Mouse (Mus musculus): ENCODE measurements around the gene Sema3c. TPM values are rescaled to one million over a fixed set of nuclear protein-coding genes. Genes with fewer than 3 reads are reported as not detected.

The Sema3c gene
- polyA plus RNA-seq, 1 experiment from 2014 or later: 32.8 TPM

DNA sequence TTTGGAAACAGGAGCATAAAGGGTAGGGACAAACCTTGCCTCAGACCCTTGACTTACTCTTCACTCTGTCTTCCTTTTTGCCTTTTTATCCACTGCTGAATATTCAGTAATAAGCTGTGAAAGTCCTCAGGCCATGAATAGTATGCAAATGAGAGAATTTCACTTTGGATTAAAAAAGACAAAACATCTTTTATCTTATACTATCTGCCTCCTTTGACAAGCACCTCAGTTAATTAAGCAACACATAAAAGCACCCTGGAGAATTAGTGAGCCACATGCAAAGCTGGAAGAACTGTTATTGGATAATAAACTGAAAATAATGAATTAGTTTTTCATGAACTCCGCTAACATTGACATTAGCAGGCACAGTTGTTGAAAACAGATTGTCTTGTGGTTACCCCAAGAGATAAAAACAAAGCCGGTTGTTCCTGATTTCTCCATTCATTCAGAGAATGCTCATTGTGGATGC is 8.0 kb downstream of the Sema3c start:
- Histone ChIP-seq H3K4me2 (no peak overlapping the region), H3K9me3 (replicated peaks) (no peaks in the 10 kb centered on the region), H3K4me1 (replicated peaks) (0 out of 2 replicates have a peak, but pooled peaks cover 12% of the 10 kb centered on the region), H3K27me3 (replicated peaks) (no peaks in the 10 kb centered on the region), H3K27ac (ENCODE audit: poor library complexity, severe bottlenecking) (no peak overlapping the region), H3K36me3 (no peaks in the 10 kb centered on the region), H3K4me3 (no peak overlapping the region), H3K9ac (no peak overlapping the region)
- ATAC-seq (ENCODE audit: insufficient number of reproducible peaks, low FRiP score): no peak
- 74% methylated on average over 2 of the region's 2 CpGs for WGBS

- Histone ChIP-seq H3K9me3 (replicated peaks) (no peaks in the 10 kb centered on the region), H3K36me3 (no peaks in the 10 kb centered on the region)
- WGBS: 34% methylated on average over 2 of the region's 2 CpGs
Observed at GRCm38 (mm10) chr5:17584299-17584945, 10.3 kb downstream of the Sema3c start.

DNA sequence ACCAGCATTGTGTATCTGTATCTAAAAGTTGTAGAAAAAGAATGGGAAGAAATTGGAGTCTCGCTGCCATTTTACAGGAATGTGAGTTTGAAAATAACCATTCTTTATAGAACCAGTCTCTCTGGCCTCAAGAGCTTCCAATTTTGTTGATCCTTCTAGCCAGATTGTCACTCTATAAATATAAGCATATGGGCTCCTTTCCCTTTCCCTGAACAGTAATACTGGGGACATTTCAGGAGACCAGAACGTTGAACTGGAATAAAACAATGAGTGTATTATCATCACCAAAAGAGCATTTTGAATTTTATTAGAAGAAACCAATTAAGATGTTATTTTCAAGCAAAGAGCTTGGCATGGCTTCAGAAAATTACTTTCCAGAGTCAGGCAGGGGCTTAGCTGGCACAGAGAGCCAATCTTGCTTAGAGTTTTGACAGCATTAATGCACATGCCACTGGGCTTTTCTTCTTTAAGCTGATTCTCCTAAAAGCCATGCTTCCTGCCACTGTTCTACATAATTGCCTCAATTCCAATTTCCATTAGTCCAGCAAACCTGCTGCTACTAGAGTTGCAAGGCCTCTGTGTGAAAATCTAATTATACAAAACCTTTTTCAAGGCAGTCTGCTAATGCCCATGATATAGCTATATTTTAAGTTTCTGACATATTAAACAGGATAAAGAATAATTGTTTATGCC is 12.6 kb downstream of the Sema3c start:
- WGBS: 86% methylated on average over 2 of the region's 2 CpGs
- H3K4me2 ChIP-seq: no peak overlapping the region
- ATAC-seq (ENCODE audit: insufficient number of reproducible peaks, low FRiP score): no peak
- no peak overlapping the region for H3K9ac ChIP-seq
- H3K36me3 ChIP-seq: no peaks in the 10 kb centered on the region
- no peaks in the 10 kb centered on the region for H3K9me3 ChIP-seq (replicated peaks)
- H3K4me1 ChIP-seq (replicated peaks): 0 out of 2 replicates have a peak, but pooled peaks cover 12% of the 10 kb centered on the region
- H3K27ac ChIP-seq (ENCODE audit: poor library complexity, severe bottlenecking): no peak overlapping the region
- H3K27me3 ChIP-seq (replicated peaks): no peaks in the 10 kb centered on the region
- no peak overlapping the region for H3K4me3 ChIP-seq

More at GRCm38 (mm10) chr5:17584299-17584945, 10.3 kb downstream of the Sema3c start:
- Histone ChIP-seq H3K4me3 (no peak overlapping the region), H3K27ac (ENCODE audit: poor library complexity, severe bottlenecking) (peak overlapping the region; percentile 41; the same call in 1 of the 2 replicates), H3K27me3 (replicated peaks) (no peaks in the 10 kb centered on the region), H3K4me2 (no peak overlapping the region), H3K9ac (no peak overlapping the region), H3K4me1 (replicated peaks) (0 out of 2 replicates have a peak, but pooled peaks cover 12% of the 10 kb centered on the region)
- ATAC-seq (ENCODE audit: insufficient number of reproducible peaks, low FRiP score): no peak

DNA sequence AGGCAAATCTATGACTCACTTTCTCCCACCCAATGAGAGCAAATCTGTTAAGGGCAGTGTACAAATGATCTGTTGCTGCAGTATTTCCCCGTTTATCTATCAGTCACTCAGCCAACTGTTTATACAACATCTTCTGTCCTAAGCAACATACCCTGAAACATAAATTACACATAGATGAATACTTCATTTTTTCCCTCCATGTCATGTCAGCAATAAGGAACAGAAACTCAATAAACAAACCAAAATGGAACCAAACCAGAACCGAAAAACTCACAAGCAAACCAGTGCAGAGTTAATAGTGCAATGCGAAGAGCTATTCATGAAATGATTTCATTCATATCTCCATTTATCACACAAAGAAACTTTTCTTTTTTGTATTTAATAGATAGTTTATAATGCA is 17.8 kb downstream of the Sema3c start:
- Histone ChIP-seq H3K4me3 (no peak overlapping the region), H3K36me3 (no peaks in the 10 kb centered on the region), H3K4me1 (replicated peaks) (no peaks in the 10 kb centered on the region), H3K4me2 (no peak overlapping the region), H3K9ac (no peak overlapping the region), H3K9me3 (replicated peaks) (no peaks in the 10 kb centered on the region), H3K27me3 (replicated peaks) (no peaks in the 10 kb centered on the region), H3K27ac (ENCODE audit: poor library complexity, severe bottlenecking) (no peak overlapping the region)
- WGBS: 84% methylated on average over 3 of the region's 3 CpGs
- no peak for ATAC-seq (ENCODE audit: insufficient number of reproducible peaks, low FRiP score)

GRCm38 (mm10) chr5:17601700-17602099 is 27.6 kb downstream of the Sema3c start:
- Histone ChIP-seq H3K4me1 (replicated peaks) (no peaks in the 10 kb centered on the region), H3K27me3 (replicated peaks) (no peaks in the 10 kb centered on the region), H3K36me3 (no peaks in the 10 kb centered on the region), H3K27ac (ENCODE audit: poor library complexity, severe bottlenecking) (no peak overlapping the region), H3K9me3 (replicated peaks) (no peaks in the 10 kb centered on the region), H3K4me3 (no peak overlapping the region), H3K4me2 (no peak overlapping the region), H3K9ac (no peak overlapping the region)
- WGBS: 76% methylated on average over 4 of the region's 4 CpGs
- no peak for ATAC-seq (ENCODE audit: insufficient number of reproducible peaks, low FRiP score)

GRCm38 (mm10) chr5:17620619-17621018 is 46.5 kb downstream of the Sema3c start:
- WGBS: 75% methylated on average over 2 of the region's 2 CpGs
- H3K4me2 ChIP-seq: no peak overlapping the region
- no peaks in the 10 kb centered on the region for H3K4me1 ChIP-seq (replicated peaks)
- ATAC-seq (ENCODE audit: insufficient number of reproducible peaks, low FRiP score): no peak
- H3K36me3 ChIP-seq: no peaks in the 10 kb centered on the region
- no peak overlapping the region for H3K4me3 ChIP-seq
- H3K27me3 ChIP-seq (replicated peaks): no peaks in the 10 kb centered on the region
- H3K9me3 ChIP-seq (replicated peaks): no peaks in the 10 kb centered on the region
- no peak overlapping the region for H3K27ac ChIP-seq (ENCODE audit: poor library complexity, severe bottlenecking)
- no peak overlapping the region for H3K9ac ChIP-seq

DNA sequence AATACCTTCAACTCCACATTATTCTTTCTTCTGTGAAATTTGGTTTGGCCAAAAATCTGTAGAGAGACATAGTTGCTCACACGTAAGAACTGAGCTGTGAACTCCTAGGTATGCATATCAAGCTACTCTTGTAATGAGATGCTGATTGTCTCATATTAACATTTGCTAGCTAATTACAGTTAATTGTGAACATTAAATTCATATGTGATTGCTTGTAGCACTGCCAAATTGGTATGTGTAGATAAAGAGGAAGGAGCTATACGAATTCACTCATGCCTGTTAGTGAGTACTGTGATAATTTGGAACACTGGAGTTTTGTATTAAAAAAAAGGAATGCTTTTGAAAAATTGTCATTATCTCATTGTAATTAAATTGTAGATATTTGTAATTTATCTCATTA is 48.5 kb downstream of the Sema3c start:
- Histone ChIP-seq H3K9me3 (replicated peaks) (no peaks in the 10 kb centered on the region), H3K4me1 (replicated peaks) (no peaks in the 10 kb centered on the region), H3K27me3 (replicated peaks) (no peaks in the 10 kb centered on the region), H3K4me3 (no peak overlapping the region), H3K27ac (ENCODE audit: poor library complexity, severe bottlenecking) (no peak overlapping the region), H3K9ac (no peak overlapping the region), H3K36me3 (no peaks in the 10 kb centered on the region), H3K4me2 (no peak overlapping the region)
- WGBS: 79% methylated on average over 2 of the region's 2 CpGs
- ATAC-seq (ENCODE audit: insufficient number of reproducible peaks, low FRiP score): no peak

GRCm38 (mm10) chr5:17628606-17629005 is 54.5 kb downstream of the Sema3c start:
- Histone ChIP-seq H3K9ac (no peak overlapping the region), H3K4me2 (no peak overlapping the region), H3K4me1 (replicated peaks) (no peaks in the 10 kb centered on the region; the same call in 1 of the 2 replicates), H3K36me3 (no peaks in the 10 kb centered on the region), H3K4me3 (no peak overlapping the region), H3K9me3 (replicated peaks) (no peaks in the 10 kb centered on the region), H3K27ac (ENCODE audit: poor library complexity, severe bottlenecking) (no peak overlapping the region), H3K27me3 (replicated peaks) (no peaks in the 10 kb centered on the region)
- no peak for ATAC-seq (ENCODE audit: insufficient number of reproducible peaks, low FRiP score)
- 74% methylated on average over 1 of the region's 1 CpGs for WGBS

- no peaks in the 10 kb centered on the region for H3K9me3 ChIP-seq (replicated peaks)
- no peak overlapping the region for H3K27ac ChIP-seq (ENCODE audit: poor library complexity, severe bottlenecking)
- H3K4me3 ChIP-seq: no peak overlapping the region
- H3K27me3 ChIP-seq (replicated peaks): no peaks in the 10 kb centered on the region
- ATAC-seq (ENCODE audit: insufficient number of reproducible peaks, low FRiP score): no peak
- H3K4me1 ChIP-seq (replicated peaks): no peaks in the 10 kb centered on the region; the same call in 1 of the 2 replicates
- WGBS: 49% methylated on average over 3 of the region's 3 CpGs
- no peaks in the 10 kb centered on the region for H3K36me3 ChIP-seq
- H3K4me2 ChIP-seq: no peak overlapping the region
- H3K9ac ChIP-seq: no peak overlapping the region
Observed at GRCm38 (mm10) chr5:17629599-17629998, 55.5 kb downstream of the Sema3c start.

DNA sequence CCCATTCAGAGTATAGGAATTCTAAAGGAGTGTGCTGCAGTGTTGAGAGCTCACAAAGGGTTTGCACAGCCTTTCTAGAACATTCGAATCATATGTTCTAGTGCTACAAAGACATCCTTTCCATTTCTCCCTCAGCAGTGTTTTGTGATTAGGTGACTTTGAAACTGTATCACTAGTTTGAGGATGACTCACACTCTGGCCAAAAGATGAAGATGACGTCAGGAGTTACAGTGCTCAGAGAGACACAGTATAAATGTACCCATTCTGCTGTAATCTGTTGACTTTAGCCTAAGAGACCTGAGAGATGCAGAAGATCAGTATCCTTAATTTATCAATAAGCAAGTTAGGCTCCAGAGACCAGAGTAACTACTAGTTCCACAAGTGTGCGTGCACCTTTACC is 65.4 kb downstream of the Sema3c start:
- Histone ChIP-seq H3K27ac (ENCODE audit: poor library complexity, severe bottlenecking) (no peak overlapping the region), H3K4me3 (no peak overlapping the region), H3K4me1 (replicated peaks) (peaks cover 4% of the 10 kb centered on the region), H3K9me3 (replicated peaks) (no peaks in the 10 kb centered on the region), H3K4me2 (no peak overlapping the region), H3K36me3 (no peaks in the 10 kb centered on the region), H3K27me3 (replicated peaks) (no peaks in the 10 kb centered on the region), H3K9ac (no peak overlapping the region)
- no peak for ATAC-seq (ENCODE audit: insufficient number of reproducible peaks, low FRiP score)
- WGBS: 59% methylated on average over 3 of the region's 3 CpGs

GRCm38 (mm10) chr5:17647643-17648226 is 73.7 kb downstream of the Sema3c start:
- no peak overlapping the region for H3K27ac ChIP-seq (ENCODE audit: poor library complexity, severe bottlenecking)
- H3K4me2 ChIP-seq: no peak overlapping the region
- no peak for ATAC-seq (ENCODE audit: insufficient number of reproducible peaks, low FRiP score)
- no peak overlapping the region for H3K4me3 ChIP-seq
- H3K27me3 ChIP-seq (replicated peaks): no peaks in the 10 kb centered on the region
- H3K9me3 ChIP-seq (replicated peaks): no peaks in the 10 kb centered on the region
- H3K9ac ChIP-seq: no peak overlapping the region
- H3K36me3 ChIP-seq: no peaks in the 10 kb centered on the region
- no peaks in the 10 kb centered on the region for H3K4me1 ChIP-seq (replicated peaks)
- WGBS: 72% methylated on average over 7 of the region's 7 CpGs
